Mouse (Mus musculus) bone marrow, adult 2 months (tissue): ENCODE data around the gene Manbal. TPM values are rescaled to one million over a fixed set of nuclear protein-coding genes. Genes with fewer than 3 reads are reported as not detected.

Experiments used
- H3K27ac ChIP-seq: fragments of 200-500 bp; 2 replicates; pipeline ENCODE4 v1.5.1; 2012; ENCODE audit warnings: low read depth, mild to moderate bottlenecking, control low read depth, inconsistent platforms, low read length; ENCODE audit not compliant: control insufficient read depth, poor library complexity, insufficient read depth
- H3K4me1 ChIP-seq: fragments of 200-500 bp; 2 replicates; pipeline ENCODE4 v1.6.1; 2011; ENCODE audit warnings: low read length; ENCODE audit not compliant: control insufficient read depth, insufficient read depth
- H3K4me3 ChIP-seq: fragments of 200-500 bp; replicated peaks from 2 replicates; pipeline ENCODE3; 2011; ENCODE audit warnings: mild to moderate bottlenecking, low read depth, low read length, control low read depth; ENCODE audit not compliant: control insufficient read depth
- CTCF ChIP-seq: fragments of 200-500 bp; IDR thresholded peaks from 2 replicates; pipeline ENCODE4 v1.5.1; 2011; ENCODE audit warnings: low read length, control low read depth; ENCODE audit not compliant: control insufficient read depth, insufficient read depth
- POLR2A ChIP-seq: fragments of 200-500 bp; IDR thresholded peaks from 2 replicates; pipeline ENCODE4 v1.6.1; 2011; ENCODE audit warnings: low read depth, mild to moderate bottlenecking, control low read depth, low read length, borderline replicate concordance; ENCODE audit not compliant: control insufficient read depth
- WGBS: fragments of 180-500 bp; shearing (Covaris S2); methylation state at CpG from one replicate; pipeline ENCODE4 v1.1.7; 2018; 5-methylcytosine and 5-hydroxymethylcytosine counted together
- polyA plus RNA-seq: library from polyadenylated mRNA; stranded (reverse); fragments of >200 nt; gene quantifications from 2 replicates; pipeline ENCODE4 v1.2.4, GENCODE M21; 2011; ENCODE audit warnings: low replicate concordance; ENCODE audit not compliant: missing spikeins, insufficient read depth, insufficient read length

Gene Manbal
- polyA plus RNA-seq, 1 experiment, result 33.1 TPM

DNA sequence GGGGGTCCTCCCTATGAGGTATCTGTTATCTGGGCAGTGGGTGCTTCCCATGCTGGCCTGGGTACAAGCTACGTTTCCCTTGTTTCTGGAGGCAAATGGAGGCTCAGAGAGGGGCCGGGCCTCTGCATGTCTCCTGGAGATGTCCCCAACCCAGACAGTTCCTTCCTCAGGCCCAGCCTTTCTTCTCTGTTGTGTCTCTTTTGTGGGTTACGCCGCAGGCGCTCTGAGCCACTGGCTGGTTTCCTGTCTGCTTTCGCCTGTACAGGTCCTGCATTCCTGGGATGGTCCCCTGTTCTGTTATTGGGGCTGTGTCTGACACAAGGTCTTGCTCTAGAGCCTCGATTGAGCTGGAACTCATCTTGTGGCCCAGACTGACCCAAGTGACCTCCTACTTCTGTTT lies 62.3 kb downstream of the Manbal start:
- 15% methylated on average over 7 of the region's 7 CpGs for WGBS
- Histone ChIP-seq H3K27ac (no peak overlapping the region), H3K4me1 (peaks cover 2% of the 10 kb centered on the region), H3K4me3 (no peak overlapping the region)
- TF ChIP-seq POLR2A (no peak), CTCF (no peak)

DNA sequence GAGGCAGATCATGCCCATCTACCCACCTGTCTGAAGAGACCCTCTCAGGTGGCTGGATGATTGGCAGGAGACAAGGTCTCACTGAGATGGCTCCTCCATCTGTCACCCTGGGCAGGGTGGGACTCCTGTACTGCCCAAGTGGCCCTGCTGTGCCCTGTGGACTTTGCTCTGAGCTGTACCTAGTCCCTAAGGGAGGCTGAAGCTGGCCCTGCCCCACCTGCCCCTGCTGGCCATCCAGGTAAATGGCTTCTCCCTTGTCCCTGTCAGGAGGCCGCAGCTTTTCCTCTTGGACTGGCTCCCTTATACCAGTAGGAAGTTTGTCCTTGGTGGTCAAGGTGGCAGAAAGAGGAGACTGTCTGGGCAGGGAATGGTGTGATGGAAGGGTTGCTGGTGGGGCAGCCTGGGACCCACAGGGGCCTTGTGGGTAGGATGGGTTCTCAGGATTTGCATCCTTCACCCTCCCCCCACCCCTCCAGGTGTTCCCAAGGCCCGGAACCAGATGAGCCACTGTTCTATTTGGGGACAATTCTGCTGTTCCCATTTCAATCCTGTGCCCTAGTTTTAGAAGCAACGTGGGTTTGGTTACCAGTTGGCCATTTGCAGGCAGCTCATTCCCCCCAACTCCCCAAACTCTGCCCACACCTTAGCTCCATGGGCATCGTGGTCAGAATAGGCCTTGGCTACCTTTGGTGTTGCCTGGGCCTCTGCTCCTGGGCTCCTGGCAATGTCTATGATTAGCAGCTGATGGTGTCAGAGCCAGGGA lies 63.5 kb downstream of the Manbal start:
- Histone ChIP-seq H3K4me1 (peaks cover 2% of the 10 kb centered on the region), H3K4me3 (no peak overlapping the region), H3K27ac (no peak overlapping the region)
- 82% methylated on average over 4 of the region's 4 CpGs for WGBS
- TF ChIP-seq CTCF, result no peak
- no peak for TF ChIP-seq POLR2A

DNA sequence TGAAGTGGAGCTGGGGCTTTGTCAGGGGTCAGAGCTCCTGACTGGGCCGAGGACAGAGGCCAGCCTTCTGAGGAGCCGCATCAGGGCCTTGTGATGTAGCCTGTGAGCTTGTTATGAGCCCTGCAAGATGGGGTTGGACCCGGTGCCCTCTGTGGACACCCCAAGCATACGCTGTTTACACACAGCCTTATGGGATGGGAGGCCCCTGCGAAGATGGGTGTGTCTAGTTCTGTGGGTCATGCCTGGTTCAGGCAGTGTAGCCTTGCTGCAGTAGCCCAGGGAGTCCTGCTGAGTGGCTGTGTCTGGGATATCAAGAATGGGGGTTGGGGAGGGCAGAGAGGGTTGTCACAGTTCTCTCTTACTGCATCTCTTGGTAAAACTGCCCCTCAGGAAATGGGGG lies 64.5 kb downstream of the Manbal start:
- TF ChIP-seq POLR2A (no peak), CTCF (no peak)
- Histone ChIP-seq H3K27ac (no peak overlapping the region), H3K4me3 (no peak overlapping the region), H3K4me1 (peaks cover 2% of the 10 kb centered on the region)
- 80% methylated on average over 5 of the region's 5 CpGs for WGBS

DNA sequence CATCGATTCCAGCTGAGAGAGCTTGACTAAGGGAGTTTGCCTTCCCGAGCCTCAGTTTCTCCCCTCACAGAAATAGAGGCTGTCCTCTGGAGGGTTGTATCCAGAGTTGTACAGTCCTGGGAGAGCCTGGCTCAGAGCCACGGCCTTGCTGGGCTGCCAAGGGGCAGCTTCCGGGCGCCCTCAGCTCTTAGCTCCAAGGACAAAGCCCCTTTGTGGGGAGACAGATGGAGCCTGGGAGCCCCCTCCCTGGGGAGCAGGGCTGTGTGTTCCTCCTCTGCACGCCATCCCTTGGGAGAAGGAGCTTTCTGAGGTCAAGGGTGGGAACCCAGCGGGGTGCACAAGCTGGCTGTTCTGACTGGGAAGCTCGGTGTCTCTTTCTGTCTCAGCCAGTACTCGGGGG lies 65.1 kb downstream of the Manbal start:
- WGBS, result 76% methylated on average over 9 of the region's 9 CpGs
- peaks cover 2% of the 10 kb centered on the region for H3K4me1 ChIP-seq

DNA sequence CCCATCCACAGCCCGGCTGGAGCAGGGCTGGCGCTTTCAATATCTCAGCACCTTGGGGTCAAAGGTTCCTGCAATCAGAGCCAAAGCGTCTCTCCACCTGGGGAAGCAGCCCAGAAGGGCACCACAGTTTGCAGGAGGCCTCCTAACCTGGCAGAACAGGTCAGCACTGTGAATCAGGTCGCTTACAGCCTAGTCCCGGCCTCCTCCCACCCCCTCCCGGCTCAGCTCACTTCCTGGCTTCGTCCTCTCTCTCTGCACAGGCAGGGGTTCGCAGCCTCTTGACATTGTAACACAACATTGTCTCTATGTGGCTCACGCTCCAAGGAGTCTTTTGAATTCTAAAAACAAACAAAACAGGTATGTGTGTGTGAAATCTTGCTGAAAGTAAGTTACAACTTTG lies 66.6 kb downstream of the Manbal start:
- H3K4me1 ChIP-seq, result no peaks in the 10 kb centered on the region
- H3K27ac ChIP-seq, result no peak overlapping the region
- H3K4me3 ChIP-seq, result no peak overlapping the region
- TF ChIP-seq POLR2A (no peak), CTCF (no peak)
- 77% methylated on average over 9 of the region's 9 CpGs for WGBS

More for the DNA sequence above, 65.1 kb downstream of the Manbal start:
- TF ChIP-seq POLR2A (no peak), CTCF (no peak)
- Histone ChIP-seq H3K4me3 (no peak overlapping the region), H3K27ac (no peak overlapping the region)

DNA sequence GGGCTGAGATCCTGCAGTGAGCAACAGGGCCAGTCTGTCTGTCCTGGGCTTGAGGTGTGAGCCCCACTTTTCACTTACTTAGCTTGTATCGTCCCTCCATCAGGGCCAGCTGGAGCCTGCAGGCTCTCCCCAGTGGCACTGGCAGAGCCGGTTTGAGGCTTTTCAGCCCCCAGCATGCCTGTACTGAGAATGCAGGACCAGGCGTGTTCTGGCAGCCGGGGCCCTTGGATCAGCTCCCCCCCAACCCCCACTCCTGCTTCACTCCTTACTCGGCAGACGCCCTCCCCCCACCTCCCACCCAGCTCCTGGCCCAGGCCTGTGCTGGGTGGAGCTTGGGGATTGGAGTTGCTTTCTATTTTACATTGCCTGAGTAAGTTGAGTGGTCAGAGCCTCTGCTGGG lies 67.1 kb downstream of the Manbal start:
- 74% methylated on average over 6 of the region's 6 CpGs for WGBS
- Histone ChIP-seq H3K4me1 (no peaks in the 10 kb centered on the region), H3K4me3 (no peak overlapping the region), H3K27ac (no peak overlapping the region)
- TF ChIP-seq POLR2A, result no peak
- no peak for TF ChIP-seq CTCF

DNA sequence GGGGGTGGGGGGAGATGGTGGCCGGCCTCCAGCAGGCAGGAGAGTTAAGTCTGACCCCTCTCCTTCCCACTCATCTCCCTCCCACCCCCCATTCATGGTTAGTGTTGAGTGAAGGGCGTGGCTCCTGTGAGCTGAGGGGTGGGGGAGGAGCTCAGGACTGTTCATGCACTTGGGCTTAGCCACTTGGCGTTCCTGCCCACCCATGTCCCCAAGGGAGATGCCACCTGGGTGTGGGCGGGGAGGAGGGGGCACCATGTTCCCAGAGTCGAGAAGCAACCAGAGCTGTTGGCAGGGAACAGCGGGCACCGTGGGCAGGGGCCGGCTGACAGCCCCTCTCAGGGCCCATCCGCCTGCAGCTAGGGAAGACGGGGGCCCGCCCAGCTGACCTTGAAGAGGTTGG lies 69.1 kb downstream of the Manbal start:
- Histone ChIP-seq H3K4me3 (no peak overlapping the region), H3K4me1 (no peaks in the 10 kb centered on the region), H3K27ac (no peak overlapping the region)
- WGBS, result 85% methylated on average over 11 of the region's 11 CpGs
- TF ChIP-seq CTCF (no peak), POLR2A (no peak)

DNA sequence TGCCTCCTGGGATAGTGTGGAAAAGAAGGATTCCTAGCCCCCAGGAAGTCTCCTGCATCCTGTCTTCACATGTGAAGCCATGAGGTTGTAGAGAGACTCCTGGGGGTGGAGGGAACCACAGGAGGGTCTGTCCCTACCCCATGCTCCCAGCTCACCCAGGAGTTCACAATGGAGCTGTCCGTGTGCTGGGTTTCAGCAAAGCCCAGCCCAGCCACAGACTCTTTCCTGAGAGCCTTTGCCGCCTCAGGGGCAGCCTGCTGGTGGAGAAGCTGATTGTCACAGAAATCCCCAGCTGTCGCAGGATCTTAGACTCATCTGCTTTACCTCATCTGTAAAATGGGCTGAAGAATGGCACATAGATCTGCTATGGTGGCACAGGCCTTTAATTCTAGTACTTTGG lies 69.7 kb downstream of the Manbal start:
- WGBS, result 81% methylated on average over 3 of the region's 3 CpGs
- no peak for TF ChIP-seq CTCF
- no peak for TF ChIP-seq POLR2A

More for the DNA sequence above, 69.7 kb downstream of the Manbal start:
- Histone ChIP-seq H3K4me1 (no peaks in the 10 kb centered on the region), H3K27ac (no peak overlapping the region), H3K4me3 (no peak overlapping the region)
